Mouse (Mus musculus) adrenal gland, adult 2 months (tissue): ENCODE results near the gene Rpusd3. TPM values are rescaled to one million over a fixed set of nuclear protein-coding genes. Genes with fewer than 3 reads are reported as not detected.

Experiments
- DNase-seq: peaks from one replicate; pipeline ENCODE4 v3.0.0; 2021
- long read RNA-seq: library from polyadenylated mRNA; stranded (forward); transcript quantifications from one replicate; pipeline ENCODE4 v2.0.0, GENCODE M21; 2021
- polyA plus RNA-seq: library from polyadenylated mRNA; depleted of rRNA; stranded (reverse); fragments of >200 nt; gene quantifications from 2 replicates; pipeline ENCODE4 v1.2.3, GENCODE M21; 2012; rRNA removed
- total RNA-seq, 2 experiments: library from RNA; stranded (reverse); gene quantifications; 2 replicates each; pipeline ENCODE4 v1.2.3; 2021

The Rpusd3 gene
- total RNA-seq (1 to 10 TPM; 9.1 to 9.2 TPM), polyA plus RNA-seq (65.5 and 102 TPM in 2 replicates)
- long read RNA-seq, transcript Rpusd3-202 (9 exons, 1,269 nt) = major isoform, 6 of 9 reads
- long read RNA-seq, partial matches to known transcripts = 1 of 9 reads
- long read RNA-seq, other reads (novel, unspliced or antisense) = 2 of 9 reads

DNA sequence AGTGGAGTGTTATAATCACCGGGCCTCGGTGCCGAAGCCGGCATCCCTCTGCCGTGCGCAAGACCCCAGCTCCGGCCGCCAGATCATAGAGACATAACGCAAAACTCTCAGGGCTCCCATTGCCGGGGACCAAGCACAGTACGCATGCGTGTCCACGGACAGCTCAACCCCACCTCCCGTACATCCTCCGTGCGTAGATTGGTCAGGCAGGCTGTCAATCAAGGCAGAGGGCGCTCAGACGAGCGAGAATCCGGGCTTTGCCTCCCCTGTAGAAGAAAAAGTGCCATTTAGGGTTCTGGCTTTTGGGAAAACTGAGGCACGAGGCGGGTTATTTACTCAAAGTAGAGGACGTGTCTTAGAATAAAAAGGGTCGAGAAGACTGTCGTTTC is at the start of gene Rpusd3:
Gene Rpusd3 (minus strand): TSS at position 142 of the 389 bp plus-strand sequence.
- DNase-seq = peak; percentile 98

DNA sequence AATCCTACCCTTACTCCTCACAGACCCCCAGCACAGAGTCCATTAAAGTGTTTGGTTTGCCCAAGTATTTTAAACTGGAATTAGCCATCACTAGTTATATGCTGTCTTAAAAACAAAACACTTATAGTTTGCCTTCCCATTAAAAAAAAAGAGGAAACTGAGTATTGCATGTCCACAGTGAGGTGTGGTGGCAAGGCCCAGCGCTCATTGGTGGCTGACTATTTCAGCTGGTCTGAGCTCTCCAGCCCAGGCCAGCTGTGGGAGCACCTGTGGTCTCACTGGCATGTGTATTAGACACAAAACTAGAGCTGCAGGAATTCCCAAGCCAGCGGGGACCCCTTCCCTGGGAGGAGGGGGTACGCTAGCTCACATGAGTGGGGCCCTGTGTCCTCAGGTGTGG is 49.4 kb upstream of the Rpusd3 start:
- no peak for DNase-seq

DNA sequence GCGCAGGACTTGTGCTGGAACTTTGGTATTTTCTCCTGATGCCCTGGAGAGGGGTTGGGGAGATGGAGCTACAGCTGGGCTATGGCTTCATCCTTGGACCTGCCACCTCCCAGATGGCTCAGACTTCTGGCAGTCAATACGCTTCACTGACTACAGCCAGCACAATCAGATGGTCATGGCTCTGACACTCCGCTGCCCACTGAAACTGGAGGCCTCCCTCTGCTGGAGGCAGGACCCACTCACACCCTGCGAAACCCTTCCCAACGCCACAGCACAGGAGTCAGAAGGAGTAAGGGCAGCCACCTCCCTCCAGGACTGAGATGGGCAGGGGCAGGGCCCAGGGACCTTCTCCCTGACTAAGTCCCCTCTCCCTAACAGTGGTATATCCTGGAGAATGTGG is 46.5 kb upstream of the Rpusd3 start:
- DNase-seq = no peak

DNA sequence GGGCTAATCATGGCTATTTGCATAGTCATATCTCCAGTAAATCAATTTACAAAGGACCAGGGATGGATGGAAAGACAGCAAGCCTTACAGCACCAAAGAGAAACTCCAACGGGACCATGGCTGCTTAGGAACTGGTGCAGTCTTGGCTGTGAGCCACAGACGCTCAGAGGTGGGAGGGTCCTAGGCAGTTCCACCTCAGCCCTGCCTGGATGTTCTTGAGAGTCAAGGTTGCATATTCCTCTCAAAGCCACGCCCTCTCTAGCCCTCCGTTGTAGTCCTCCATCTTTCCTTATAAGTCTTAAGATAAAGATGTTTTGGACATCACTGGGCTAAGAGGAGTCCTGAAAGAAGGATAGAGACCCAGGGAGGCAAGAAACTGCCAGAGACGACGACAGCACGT is 44.9 kb upstream of the Rpusd3 start:
- no peak for DNase-seq

DNA sequence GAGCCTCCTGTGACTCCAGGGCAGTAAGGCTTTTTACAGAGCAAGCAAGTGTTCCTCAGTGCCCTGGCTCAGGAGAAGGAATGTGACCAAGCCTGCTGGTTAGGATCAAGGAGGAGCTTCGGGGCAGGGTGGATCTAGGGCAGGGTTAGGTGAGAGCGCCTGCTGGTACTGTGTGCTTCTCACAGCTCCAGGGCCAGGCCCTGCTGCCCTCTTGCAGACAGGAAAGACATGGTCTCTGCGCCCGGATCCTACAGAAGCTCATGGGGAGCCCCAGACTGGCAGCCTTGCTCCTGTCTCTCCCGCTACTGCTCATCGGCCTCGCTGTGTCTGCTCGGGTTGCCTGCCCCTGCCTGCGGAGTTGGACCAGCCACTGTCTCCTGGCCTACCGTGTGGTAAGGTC is 39.5 kb upstream of the Rpusd3 start:
- no peak for DNase-seq

DNA sequence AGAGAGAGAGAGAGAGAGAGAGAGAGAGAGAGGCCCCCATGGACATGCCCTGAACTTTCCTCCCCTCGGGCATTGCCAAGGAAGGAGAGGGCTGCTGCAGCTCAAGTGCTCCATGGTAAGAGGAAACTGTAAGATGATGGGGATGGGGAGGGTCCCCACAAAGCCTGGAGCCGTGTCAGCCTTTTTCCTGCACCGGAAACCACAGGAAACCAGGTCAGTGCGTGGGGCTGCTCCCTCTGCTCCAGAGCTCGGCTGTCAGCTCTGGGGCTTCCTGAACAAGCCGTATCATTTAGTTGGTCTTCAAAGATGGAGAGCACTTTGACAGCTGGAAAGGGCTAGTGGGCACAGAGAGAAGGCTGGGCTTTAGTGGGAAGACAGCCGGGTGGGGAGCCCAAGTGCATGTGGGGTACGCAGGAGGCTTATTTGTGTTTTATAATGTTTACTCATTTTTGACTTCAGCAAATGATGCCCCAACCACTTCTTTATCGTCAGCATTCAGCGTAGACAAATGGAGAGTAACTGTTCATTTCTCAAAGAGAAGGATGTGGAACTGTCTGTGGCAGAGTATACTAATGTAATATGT is 38.9 kb upstream of the Rpusd3 start, which contains the start of gene Il17re:
Gene Il17re (plus strand): TSS at position 533 of the 583 bp plus-strand sequence.
- DNase-seq = no peak

DNA sequence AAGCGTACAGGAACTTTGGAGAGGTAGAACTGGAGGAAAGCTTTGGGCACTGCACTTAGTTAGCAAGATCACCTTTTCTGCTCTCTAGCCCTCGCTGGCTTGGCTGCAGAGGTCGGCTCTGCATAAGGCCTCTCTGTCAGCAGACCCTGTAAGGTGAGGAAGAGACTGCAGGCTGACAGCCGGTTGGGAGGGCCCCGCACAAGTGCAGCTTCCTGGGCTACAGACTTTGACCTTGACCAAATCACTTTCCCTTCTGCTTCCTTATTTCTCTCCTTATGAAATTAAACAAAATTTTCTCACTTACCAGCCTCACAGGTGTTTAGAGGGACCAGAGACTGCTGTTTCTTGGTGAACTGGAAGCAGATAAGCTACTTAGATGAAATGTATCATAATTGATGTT is 35.9 kb upstream of the Rpusd3 start:
- no peak for DNase-seq

DNA sequence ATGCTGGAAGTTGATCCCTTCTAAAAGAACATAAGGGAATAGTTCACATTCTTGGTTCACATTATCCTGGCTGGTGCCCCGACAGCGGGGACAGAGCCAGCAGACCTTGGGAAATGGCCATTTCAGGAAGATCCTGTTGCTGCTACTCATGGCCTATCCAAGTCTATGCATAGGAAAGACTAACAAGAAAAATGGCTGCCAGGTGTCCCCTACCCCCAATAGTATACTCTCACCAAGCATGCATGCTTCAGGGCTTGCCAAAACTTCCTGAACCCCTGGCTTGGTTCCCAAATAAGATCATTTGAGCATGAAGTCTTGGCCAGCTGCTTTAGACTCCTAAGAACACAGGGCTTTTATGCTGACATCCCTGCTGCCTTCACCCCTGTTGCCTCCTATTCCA is 32.7 kb upstream of the Rpusd3 start:
- no peak for DNase-seq

DNA sequence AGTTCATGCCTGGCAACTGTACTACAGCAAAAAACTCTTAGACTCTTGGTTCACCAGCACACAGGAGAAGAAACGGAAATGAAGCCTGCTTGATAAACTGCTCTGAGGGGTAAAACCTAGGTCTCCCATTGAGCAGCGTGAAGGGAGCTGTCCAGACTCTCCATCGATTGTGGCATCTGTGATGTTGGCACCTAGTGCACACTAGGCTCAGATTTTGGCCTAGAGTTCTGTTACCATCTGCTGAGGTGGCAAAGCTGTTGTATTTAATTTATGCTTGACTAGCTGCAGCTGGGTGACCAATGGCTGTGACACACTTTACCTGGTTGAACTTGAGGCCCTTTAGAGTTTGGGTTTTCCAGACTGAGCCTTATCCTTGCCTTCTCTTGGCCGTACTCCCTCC is 28.5 kb upstream of the Rpusd3 start:
- DNase-seq = no peak

DNA sequence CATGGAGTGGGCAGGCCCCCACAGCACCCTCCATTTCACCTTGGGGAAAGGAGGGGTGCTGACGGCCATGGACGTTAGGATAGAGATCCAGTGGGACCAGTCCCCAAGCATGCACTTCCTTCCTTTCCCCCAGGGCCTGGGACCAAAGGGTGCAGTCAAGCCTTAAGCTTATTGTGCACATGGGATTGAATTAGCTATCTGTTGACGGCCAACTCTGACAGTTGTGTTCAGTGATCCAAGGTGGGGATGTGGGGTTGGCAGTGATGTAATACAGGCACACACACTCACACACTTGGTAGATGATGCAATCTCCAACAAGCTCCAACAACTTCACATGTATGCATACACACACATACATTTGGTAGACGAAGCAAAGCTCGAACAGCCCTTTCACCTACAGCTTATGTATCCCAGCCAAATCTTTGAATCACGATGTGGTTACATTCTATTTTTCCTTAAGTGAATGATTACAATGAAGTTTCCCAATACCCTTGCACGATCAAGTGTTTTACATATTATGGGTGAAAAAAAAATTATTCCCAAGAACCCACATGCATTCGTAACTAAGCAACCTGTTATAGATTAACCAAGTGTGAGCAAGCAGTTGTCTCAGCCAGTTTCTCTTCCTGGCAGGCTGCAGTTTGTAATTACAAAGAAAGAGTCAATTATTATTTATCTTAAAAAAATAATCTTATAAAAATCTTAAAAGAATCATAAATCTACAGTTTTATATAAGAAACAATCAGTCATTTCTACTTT is 25.2 kb upstream of the Rpusd3 start:
- DNase-seq = no peak

DNA sequence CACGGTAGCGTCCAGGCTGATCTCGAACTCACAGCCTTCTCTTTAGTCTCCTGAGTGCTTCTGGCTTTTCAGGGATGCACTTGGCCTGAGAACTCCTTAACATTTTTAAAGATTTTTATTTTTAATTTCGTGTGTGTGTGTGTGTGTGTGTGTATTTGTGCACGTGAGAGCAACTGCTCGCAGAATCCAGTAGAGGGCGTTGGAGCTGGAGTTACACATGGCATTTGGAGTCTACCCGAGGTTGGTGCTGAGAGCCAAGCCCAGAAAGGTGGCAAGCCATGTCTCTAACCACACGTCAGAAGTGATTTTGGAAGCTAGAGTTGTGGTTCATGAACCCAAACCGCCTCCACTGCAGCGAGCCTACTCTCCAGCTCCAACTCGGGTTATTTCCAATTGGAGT is 24.0 kb upstream of the Rpusd3 start:
- DNase-seq = no peak

DNA sequence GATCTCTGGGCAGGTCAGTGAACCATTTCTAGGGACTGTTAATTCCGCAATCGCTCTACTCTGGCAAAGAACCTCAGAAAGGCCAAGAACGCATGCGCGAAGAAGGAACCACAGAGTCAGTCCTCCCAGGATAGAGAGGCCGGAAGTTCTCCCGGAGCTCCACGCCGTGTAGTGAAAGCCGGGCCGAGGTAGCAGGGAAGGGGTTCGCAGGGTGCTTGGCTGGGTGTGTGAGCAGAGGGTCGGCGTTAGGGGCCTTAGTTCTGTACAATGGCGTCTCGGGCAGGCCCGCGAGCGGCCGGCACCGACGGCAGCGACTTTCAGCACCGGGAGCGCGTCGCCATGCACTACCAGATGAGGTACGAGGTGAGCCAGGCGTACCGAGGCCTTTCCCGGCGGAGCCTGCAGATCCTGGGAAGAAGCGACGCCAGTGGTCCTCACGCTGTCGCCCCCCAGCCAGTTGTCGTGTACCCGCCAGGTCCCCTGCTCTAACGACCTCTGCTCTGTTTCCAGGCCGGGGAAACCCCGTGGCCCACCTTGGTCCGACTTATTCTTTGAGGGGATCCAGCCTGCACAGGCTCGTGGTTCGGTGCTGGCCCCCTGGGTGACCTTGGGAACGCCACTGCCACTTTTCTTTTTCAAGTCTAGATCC is 23.4 kb upstream of the Rpusd3 start, which contains the start of gene Jagn1:
Gene Jagn1 (plus strand): TSS at position 128 of the 649 bp plus-strand sequence.
- peak; percentile 95 for DNase-seq

DNA sequence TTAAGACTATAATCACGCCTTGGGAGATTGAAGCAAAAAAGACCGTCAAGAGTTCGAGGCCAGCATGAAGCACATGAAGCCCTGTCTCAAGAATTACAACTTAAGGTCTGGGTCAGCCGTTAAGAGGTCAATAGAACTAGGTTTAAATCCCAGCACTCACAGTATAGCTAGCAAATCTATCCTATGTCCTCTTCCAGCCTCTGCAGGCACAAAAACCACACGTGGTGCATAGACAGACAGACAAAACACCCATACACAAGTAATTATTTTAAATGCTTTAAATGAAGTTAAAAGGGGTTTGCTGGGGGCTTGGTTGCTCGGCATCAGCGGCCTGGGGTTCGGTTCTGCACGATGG is 22.9 kb upstream of the Rpusd3 start:
- DNase-seq = no peak

DNA sequence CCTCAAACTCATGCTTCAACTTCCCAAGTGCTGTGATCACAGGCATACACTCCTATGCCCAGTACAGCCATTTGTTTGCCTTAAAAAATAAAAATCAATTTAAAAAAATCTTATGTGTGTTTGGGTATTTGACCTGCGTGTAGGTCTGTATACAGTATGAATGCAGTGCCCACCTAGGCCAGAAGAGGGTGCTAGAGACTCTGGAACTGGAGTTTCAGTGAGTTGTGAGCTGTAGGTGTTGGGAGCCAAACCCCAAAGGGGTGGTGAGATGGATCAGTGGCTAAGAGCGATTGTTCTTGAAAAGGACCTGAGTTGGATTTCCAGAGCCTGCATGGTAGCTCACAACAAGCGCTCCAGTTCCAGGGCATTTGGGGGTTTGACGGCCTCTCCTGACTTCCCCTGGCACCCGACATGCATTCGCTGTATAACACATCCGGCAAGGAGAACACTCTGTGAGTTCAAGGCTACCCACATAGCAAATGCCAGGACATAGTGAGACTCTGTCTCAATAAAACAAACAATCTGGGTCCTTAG is 22.1 kb upstream of the Rpusd3 start:
- peak; percentile 74 for DNase-seq

DNA sequence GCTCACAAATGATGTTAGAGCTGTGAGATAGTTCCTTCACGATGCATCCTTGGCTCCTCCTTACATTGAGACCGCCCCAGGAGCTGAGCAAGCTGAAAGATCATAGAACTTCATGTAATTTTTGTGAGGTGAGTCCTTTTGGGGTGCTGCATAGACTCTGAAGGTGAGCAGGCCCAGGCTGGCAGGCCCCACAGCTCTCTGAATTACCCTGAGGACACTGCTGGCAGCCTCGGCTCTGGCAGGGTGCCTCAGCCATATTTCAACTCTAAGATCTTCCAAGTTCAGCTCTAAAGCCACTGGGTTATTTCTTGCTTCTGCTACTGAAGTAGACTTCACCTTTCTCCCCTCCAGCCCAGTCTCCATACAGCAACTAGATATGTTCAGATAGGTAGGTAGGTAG is 21.5 kb upstream of the Rpusd3 start:
- DNase-seq = peak; percentile 29

DNA sequence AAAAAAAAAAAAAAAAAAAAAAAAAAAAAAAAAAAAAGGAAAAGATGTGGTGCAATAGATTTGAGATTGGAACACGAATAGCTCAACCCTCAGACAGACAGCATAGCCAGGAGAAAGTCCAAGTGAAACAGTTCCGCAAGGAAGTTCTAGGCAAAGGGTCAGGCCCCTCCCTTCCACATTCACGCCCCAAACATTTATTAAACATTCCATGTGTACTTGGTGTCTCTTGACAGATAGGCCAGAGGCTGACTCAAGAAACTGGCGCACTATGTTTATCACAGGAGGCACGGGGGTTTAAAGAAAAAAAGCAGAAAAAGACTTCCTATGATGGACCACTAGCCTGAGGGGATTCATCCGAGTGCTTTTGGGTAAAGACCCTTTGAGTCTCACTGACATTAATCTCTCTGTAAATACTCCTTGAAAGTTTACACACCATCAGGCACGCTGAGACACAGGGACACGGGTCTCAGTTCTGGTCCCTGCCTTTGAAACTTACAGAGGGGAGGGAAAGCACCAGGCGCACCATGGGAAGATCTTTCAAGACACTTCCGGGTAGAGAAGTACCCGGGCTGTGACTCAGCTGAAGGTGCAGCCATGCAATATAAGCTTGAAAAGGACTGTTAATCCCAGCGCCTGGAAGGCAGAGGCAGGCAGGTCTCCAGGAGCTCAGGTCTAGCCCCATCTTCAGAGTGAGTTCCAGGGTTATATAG is 19.7 kb upstream of the Rpusd3 start:
- DNase-seq = peak; percentile 26

DNA sequence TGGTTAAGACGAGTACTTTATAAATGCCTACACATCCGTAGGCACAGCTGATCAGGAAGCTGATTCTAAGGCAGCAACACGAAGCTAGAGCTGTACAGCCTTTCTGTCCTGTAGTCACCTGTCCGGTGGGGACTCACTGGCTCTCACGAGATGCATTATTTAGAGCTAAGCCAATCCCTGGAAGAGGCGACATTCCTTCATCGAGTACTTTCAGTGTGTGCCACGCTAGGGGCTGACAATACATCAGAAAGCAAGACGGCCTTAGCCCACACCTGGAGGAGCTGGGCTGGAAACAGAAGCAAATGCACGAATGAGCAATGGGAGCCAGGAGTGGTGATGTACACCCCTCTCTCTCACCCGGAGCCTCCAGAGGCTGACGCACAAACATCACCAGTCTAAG is 18.0 kb upstream of the Rpusd3 start:
- DNase-seq = no peak

DNA sequence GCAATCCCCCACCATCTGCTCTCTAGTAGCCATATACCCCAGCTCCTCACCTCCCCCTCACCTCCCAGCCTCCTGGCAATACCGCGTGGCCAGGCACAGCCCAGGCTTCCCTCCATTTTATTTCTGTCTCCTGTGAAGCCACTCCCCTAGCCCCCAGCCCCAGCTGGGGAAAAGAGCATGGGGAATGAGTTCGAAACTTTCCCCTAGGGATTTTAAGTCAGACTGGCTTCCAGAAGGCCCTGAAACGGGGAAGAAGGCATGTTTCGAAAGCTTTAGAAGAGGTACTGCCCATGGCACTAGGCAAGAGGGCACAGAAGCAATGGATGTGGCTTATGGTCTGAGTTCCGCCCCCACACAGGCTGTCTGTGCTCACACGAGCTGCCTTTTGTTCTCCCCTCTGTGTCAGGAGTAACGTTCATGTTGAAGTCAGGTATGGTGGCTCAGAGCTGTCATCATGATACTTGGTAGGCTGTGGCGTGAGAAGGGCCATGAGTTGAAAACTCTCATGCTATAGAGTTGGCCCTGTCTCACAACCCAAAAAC is 16.6 kb upstream of the Rpusd3 start, which contains the start of gene Cidec:
Gene Cidec (minus strand): TSS at position 97 of the 542 bp plus-strand sequence.
- peak; percentile 42 for DNase-seq

DNA sequence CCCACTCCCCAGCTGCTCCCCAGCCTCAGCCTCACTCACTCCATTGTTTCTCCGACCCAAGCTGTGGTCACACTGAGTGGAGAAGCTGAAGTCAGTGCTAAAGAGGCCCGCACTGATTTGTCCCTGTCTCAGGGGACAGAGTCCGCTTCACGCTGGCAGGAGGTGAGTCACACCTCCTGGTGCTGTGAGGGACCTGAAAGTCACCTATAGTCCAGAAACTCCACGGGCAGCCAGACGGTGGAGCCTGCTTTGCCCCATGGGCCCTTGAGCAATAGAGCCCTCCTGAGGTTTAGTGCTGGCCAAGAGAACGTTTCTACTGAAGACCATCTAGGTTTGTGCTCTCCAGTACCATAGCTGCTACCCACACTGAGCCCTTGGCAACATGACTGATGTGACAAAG is 15.6 kb upstream of the Rpusd3 start:
- DNase-seq = peak; percentile 44

DNA sequence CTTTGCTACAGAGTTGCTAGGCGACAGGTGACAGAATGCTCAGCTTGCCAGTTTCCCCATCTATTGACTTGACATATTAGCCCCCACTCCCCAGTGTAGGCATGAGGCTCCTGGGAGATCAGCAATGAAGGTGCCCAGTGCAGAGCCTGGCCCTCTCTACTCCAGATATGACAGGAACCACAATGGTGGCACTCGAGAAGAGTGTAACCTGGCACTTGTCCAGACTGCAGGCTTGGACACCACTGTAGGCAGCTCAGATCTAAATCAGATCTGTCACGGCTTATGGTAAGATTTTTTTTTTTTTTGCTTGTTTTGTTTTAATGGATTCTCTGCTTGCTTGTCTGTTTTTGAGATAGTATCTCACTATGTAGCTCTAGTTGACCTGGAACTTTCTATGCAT is 14.5 kb upstream of the Rpusd3 start:
- no peak for DNase-seq

DNA sequence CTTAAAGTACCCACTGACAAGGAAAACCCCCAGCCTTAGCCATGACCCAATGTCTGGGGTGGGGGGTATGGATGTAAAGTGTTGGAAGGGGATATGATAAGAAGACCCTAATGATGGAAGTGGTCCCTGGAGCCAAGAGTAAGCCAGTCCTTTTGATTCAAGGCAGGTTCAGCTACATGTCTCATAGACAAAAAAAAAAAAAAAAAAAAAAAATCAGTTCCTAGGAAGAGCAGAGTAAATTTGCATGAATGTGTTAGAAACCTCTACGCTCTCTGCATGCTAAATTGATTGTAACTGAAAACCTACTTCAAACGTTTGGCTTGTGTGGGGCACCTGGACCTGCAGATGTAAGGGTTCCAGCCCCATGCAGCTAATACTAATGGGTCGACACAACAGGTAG is 12.7 kb upstream of the Rpusd3 start:
- DNase-seq = no peak

DNA sequence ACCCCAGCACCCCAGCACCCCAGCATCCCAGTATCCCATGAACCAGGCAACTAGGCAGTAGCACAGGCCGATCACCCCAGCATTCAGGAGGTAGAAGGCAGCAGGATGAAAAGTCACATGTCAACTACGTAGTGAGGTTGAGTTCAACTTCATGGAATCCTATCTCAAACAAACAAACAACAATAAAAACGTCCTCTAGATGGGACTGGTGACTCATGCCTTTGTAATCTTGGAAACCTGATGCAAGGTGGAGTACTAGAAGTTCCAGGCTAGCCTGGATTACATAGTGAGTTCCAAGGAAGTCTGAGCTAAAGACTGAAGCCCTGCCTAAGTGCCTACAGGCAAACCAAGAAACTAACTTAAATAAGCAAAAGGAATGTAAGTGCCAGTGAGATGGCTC is 11.7 kb upstream of the Rpusd3 start:
- no peak for DNase-seq
